Mouse (Mus musculus) bone marrow macrophage, adult 2 months (primary cell): ENCODE measurements around the gene Mcm10.
"Not testable (repeated sequence)": the region's sequence is repeated elsewhere in the genome, so short reads cannot be mapped to it uniquely, and the experiment has no call there.

Experiments
- CTCF ChIP-seq: IDR thresholded peaks from 2 replicates; pipeline ENCODE4 v1.5.1; 2012; ENCODE audit warnings: low read depth, mild to moderate bottlenecking, low read length, moderate library complexity
- POLR2A ChIP-seq: IDR thresholded peaks from 2 replicates; pipeline ENCODE4 v1.6.1; 2012; ENCODE audit warnings: mild to moderate bottlenecking, low read depth, low read length, borderline replicate concordance

DNA sequence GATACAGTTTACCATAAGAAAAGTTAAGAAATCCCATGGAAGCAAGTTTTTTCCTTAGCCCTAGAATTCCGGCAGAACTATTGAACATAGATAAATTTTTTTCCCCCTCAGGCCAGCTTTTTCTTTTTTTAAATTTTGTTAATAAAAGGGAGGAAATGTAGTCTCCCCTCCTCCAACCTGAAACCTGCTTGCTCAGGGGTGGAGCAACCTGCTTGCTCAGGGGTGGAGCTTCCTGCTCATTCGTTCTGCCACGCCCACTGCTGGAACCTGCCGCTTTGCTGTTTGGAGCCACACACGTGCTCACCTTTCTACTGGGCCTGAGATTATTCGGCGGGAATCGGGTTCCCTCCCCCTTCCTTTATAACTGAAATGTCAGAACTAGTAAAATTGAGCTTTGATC lies 62.9 kb downstream of the Mcm10 start:
- TF ChIP-seq CTCF, POLR2A: not testable (repeated sequence)
